Mouse (Mus musculus): ENCODE data around the gene Gba. TPM values are rescaled to one million over a fixed set of nuclear protein-coding genes. Genes with fewer than 3 reads are reported as not detected.

The Gba gene
- total RNA-seq, 2 experiments from 2014 or later: 18.2 to 18.6 TPM

Small RNA genes within 50 kb of the gene (microRNA-seq; reads per million reads assigned to microRNA genes)
- gene Mir92b: 2.2 to 31.5 reads per million in 2 experiments

Other genes starting within 250 kb of the Gba start
- 10 to 100 TPM; 14.8 to 15.7 TPM for gene Rusc1, start 109.6 kb upstream of the Gba start, total RNA-seq (2021)
- not detected for gene Gm43738, start 101.8 kb upstream of the Gba start, total RNA-seq (2021)
- gene Fdps, start 101.0 kb upstream of the Gba start, total RNA-seq (2021): 10 to 100 TPM; 23.2 to 27.5 TPM
- not detected for gene Pklr, start 66.8 kb upstream of the Gba start, total RNA-seq (2021)
- gene Hcn3, start 42.7 kb upstream of the Gba start, total RNA-seq (2021): under 1 TPM; 0.49 to 0.54 TPM
- 10 to 100 TPM; 15.0 to 16.5 TPM for gene Clk2, start 38.1 kb upstream of the Gba start, total RNA-seq (2021)
- 10 to 100 TPM; 33.8 to 36.0 TPM for gene Scamp3, start 25.5 kb upstream of the Gba start, total RNA-seq (2021)
- gene Fam189b, start 19.8 kb upstream of the Gba start, total RNA-seq (2021): 10 to 100 TPM; 16.1 to 17.5 TPM
- gene Thbs3, start 12.3 kb downstream of the Gba start, total RNA-seq (2021): 1 to 10 TPM; 6.9 to 8.0 TPM
- 10 to 100 TPM; 40.2 to 41.0 TPM for gene Mtx1, start 24.2 kb downstream of the Gba start, total RNA-seq (2021)
- gene Muc1, start 26.1 kb downstream of the Gba start, total RNA-seq (2021): under 1 TPM; 0.20 TPM
- 10 to 100 TPM; 58.3 to 63.3 TPM for gene Krtcap2, start 43.0 kb downstream of the Gba start, total RNA-seq (2021)
- under 1 TPM; 0.15 to 0.17 TPM for gene Trim46, start 43.4 kb downstream of the Gba start, total RNA-seq (2021)
- gene Dpm3, start 56.4 kb downstream of the Gba start, total RNA-seq (2021): 10 to 100 TPM; 16.6 to 23.2 TPM
- gene Slc50a1, start 67.6 kb downstream of the Gba start, total RNA-seq (2021): 1 to 10 TPM; 8.3 to 9.1 TPM
- gene Efna1, start 78.2 kb downstream of the Gba start, total RNA-seq (2021): 10 to 100 TPM; 10.1 to 11.5 TPM
- not detected for gene Efna3, start 120.0 kb downstream of the Gba start, total RNA-seq (2021)
- under 1 TPM in 1 of 2 experiments, not detected in 1; 0.15 TPM for gene Efna4, start 135.1 kb downstream of the Gba start, total RNA-seq (2021)
- gene Adam15, start 147.1 kb downstream of the Gba start, total RNA-seq (2021): 10 to 100 TPM; 15.8 to 23.2 TPM
- gene Dcst2, start 159.0 kb downstream of the Gba start, total RNA-seq (2021): not detected
- not detected for gene Dcst1, start 162.3 kb downstream of the Gba start, total RNA-seq (2021)
- 10 to 100 TPM; 23.4 to 24.5 TPM for gene Zbtb7b, start 191.8 kb downstream of the Gba start, total RNA-seq (2021)
- gene Lenep, start 199.9 kb downstream of the Gba start, total RNA-seq (2021): under 1 TPM in 1 of 2 experiments, not detected in 1; 0.25 TPM
- gene Flad1, start 208.9 kb downstream of the Gba start, total RNA-seq (2021): 10 to 100 TPM; 36.7 to 43.6 TPM
- 1 to 10 TPM; 3.4 to 4.8 TPM for gene Cks1b, start 215.5 kb downstream of the Gba start, total RNA-seq (2021)
- gene Shc1, start 215.5 kb downstream of the Gba start, total RNA-seq (2021): 10 to 100 TPM; 20.2 TPM
- gene Pygo2, start 227.3 kb downstream of the Gba start, total RNA-seq (2021): 10 to 100 TPM in 1 of 2 experiments, 1 to 10 TPM in 1; 8.4 to 11.2 TPM
- 100 to 1,000 TPM; 190 to 193 TPM for gene Pbxip1, start 233.8 kb downstream of the Gba start, total RNA-seq (2021)